Mouse (Mus musculus): ENCODE data around the gene Fxyd2.

Fxyd2 gene

DNA sequence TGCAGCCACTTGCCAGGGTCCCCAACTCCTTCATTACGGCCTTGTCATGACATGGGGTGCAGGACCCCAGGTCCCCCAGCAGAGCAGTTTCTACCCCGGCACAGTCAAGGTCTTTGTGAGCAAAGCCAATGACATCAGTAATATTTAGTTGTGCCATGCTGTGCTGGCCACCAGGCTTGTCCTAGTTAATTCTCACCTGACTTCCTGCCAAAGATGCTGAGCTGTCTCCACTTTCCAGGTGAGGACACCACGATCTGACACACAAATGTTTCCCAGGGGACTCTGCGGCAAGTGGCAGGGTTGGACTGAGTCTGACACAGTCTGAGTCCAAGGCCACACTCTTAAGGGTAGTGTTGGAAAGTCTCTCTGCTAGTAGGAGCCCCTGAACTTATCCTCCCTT lies 27.0 kb downstream of the Fxyd2 start, which contains the start of gene Dscaml1:
Dscaml1 (plus strand) TSS at position 173 of the 400 bp plus-strand sequence.
- DNase-seq (ENCODE audit: low spot score in 2 of 2): no peak

DNA sequence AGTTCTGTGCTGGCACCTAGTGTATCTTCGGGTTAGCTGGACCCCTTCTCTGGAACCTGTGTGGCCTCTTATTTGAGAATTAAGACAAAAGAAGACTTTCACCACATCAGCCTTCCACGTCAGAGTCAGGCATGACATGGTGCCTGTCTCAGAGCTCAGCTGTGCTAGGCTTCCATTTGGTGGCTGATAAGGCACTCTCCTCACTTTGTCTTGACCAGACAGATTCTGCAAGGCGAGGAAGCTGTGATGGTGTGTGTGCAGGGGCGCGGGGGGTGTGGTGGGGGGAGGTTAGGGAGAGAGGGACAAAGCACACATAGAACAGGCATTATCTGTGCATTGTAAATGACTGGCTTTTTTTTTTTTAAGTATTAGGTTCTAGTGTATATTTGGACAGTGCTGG lies 29.9 kb downstream of the Fxyd2 start:
- DNase-seq (ENCODE audit: low spot score in 2 of 2): no peak

- no peak for DNase-seq (ENCODE audit: low spot score in 2 of 2)
Measured at GRCm38 (mm10) chr9:45429951-45430697, 30.7 kb downstream of the Fxyd2 start.

DNA sequence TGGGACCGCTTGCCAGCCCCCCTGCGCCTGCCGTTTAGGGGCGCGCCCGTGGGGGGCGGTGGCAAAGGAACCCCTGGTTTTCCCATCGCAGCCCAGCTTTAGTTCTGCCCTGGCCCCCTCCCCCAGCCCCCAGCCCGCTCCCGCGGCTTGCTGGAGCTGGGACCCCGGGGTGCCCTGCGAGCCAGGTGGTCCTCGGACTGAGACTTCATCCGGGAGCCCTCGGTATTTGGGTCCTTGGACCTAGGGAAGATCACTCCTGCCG lies 31.2 kb downstream of the Fxyd2 start:
- DNase-seq (ENCODE audit: low spot score in 2 of 2): no peak

GRCm38 (mm10) chr9:45431150-45431549 lies 31.7 kb downstream of the Fxyd2 start:
- DNase-seq (ENCODE audit: low spot score in 2 of 2): no peak

DNA sequence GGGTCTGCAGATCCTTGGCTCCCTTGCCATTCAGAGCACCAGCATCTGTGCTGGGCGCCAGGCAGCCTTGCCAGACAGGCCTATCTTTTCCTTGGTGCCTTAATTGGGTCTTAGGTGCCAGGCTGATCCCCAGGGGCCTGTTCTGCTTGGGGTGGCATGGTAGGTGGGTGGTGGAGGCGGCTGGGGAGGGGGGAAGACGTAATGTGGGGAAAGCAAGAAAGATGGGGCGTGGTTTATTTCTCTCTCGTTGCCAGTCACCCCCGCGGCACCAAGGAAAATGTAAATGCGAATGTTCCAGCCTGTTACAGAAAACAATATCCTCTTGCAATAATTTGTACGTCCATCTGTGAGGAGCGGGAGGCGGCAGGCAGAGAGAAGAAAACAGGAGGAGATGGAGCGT lies 33.2 kb downstream of the Fxyd2 start:
- DNase-seq (ENCODE audit: low spot score in 2 of 2): no peak

- no peak for DNase-seq (ENCODE audit: low spot score in 2 of 2)
Measured at GRCm38 (mm10) chr9:45433119-45433518, 33.6 kb downstream of the Fxyd2 start.

GRCm38 (mm10) chr9:45434171-45434570 lies 34.7 kb downstream of the Fxyd2 start:
- no peak for DNase-seq (ENCODE audit: low spot score in 2 of 2)

GRCm38 (mm10) chr9:45439025-45439424 lies 39.6 kb downstream of the Fxyd2 start:
- DNase-seq (ENCODE audit: low spot score in 2 of 2): no peak

- DNase-seq (ENCODE audit: low spot score in 2 of 2): no peak
Measured at GRCm38 (mm10) chr9:45440083-45440784, 40.8 kb downstream of the Fxyd2 start.

- DNase-seq (ENCODE audit: low spot score in 2 of 2): no peak
Measured at GRCm38 (mm10) chr9:45444251-45444798, 44.9 kb downstream of the Fxyd2 start.

DNA sequence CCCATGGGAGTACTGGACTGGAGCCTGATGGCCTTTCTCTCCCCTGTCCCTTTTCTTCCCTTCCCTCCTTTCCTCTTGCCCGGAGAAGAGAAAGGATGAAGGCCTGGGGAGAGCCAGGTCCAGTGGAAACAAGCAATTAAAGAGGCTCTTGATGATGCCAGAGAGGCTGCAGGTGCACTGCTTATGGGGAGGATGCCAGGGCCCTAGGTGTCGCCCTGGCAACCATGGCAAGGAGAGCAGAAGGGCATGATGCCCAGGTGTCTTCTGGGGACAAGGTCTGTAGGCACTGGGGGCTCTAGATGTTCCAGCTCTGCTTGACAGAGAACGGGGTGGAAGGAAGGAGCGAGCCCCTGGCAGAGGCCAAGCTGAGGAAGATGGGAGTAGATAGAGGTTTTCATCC lies 50.2 kb downstream of the Fxyd2 start:
- no peak for DNase-seq (ENCODE audit: low spot score in 2 of 2)

GRCm38 (mm10) chr9:45451346-45451745 lies 51.9 kb downstream of the Fxyd2 start:
- no peak for DNase-seq (ENCODE audit: low spot score in 2 of 2)

- no peak for DNase-seq (ENCODE audit: low spot score in 2 of 2)
Measured at GRCm38 (mm10) chr9:45454032-45454431, 54.6 kb downstream of the Fxyd2 start.

- no peak for DNase-seq (ENCODE audit: low spot score in 2 of 2)
Measured at GRCm38 (mm10) chr9:45454889-45455610, 55.6 kb downstream of the Fxyd2 start.

GRCm38 (mm10) chr9:45457200-45457599 lies 57.7 kb downstream of the Fxyd2 start:
- no peak for DNase-seq (ENCODE audit: low spot score in 2 of 2)

GRCm38 (mm10) chr9:45458363-45458762 lies 58.9 kb downstream of the Fxyd2 start:
- DNase-seq (ENCODE audit: low spot score in 2 of 2): no peak
